In the genomic region with DNA sequence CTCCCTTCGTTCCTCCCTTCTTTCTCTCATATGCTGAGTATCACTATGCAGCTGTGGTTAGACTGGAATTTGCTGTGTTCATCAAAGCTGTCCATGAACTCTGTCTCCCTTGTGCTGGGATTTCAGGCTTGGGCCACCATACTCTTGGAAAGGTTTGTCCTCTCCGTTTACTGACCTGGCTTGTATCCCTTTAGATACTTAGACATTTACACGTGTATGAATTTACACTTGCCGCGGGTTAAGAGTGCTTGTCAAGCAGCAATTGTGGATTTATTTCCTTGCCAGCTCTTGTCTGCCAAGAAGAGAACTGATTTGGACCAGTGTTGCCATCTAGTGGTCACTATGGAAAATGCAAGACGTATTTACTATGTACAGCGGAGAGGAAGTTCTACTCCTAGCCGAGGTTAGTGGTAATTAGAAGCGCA, we compare ENCODE assay signal across 8 mouse cellular contexts.
DNase-seq lines count a peak whose midpoint lies in the region; ATAC-seq lines count a peak whose summit lies in the region.

No protein-coding gene starts in this region.

- H3K4me2 ChIP-seq in embryonic facial prominence, embryonic 13.5 days = peak overlapping the region; percentile 50
- H3K4me2 ChIP-seq in limb, embryonic 12.5 days = 0 out of 2 replicates have a peak overlapping the region, but pooled peaks have one; percentile 6
- peak overlapping the region; percentile 27; the same call in 1 of the 2 replicates for H3K4me2 ChIP-seq in midbrain, embryonic 14.5 days (ENCODE audit: low read length)

- peak; percentile 62 for DNase-seq in 3134 (ENCODE audit: extremely low read depth, insufficient read length, low spot score)
- peak; percentile 18 for DNase-seq in adrenal gland, adult 8-10 months
- DNase-seq in heart, adult 9 months (ENCODE audit: low spot score in 2 of 2) = peak; percentile 58 to 85
- DNase-seq in kidney, adult 9 months = peak; percentile 91
- DNase-seq in midbrain, embryonic 14.5 days = peak; percentile 91
- peak; percentile 31 for DNase-seq in spleen, adult 12 weeks (ENCODE audit: low spot score)

- H3K27ac ChIP-seq in embryonic facial prominence, embryonic 13.5 days = no peak overlapping the region
- H3K27ac ChIP-seq in limb, embryonic 12.5 days = no peak overlapping the region
- H3K27ac ChIP-seq in midbrain, embryonic 14.5 days (replicated peaks; ENCODE audit: low read depth, low read length) = no peak overlapping the region

- peak; percentile 57 for ATAC-seq in embryonic facial prominence, embryonic 13.5 days (ENCODE audit: insufficient number of reproducible peaks, insufficient read depth, low FRiP score, low TSS enrichment, low read depth)
- ATAC-seq in limb, embryonic 12.5 days (ENCODE audit: insufficient number of reproducible peaks, insufficient read depth, low FRiP score, low TSS enrichment, low read depth) = peak; percentile 68; the same call in 1 of the 2 replicates
- peak; percentile 80; the same call in 1 of the 2 replicates for ATAC-seq in midbrain, embryonic 14.5 days (ENCODE audit: low FRiP score, low TSS enrichment)

- H3K9me3 ChIP-seq in embryonic facial prominence, embryonic 13.5 days = no peaks in the 10 kb centered on the region
- no peaks in the 10 kb centered on the region for H3K9me3 ChIP-seq in limb, embryonic 12.5 days
- no peaks in the 10 kb centered on the region for H3K9me3 ChIP-seq in midbrain, embryonic 14.5 days (ENCODE audit: control insufficient read depth, low read length)

- H3K4me1 ChIP-seq in embryonic facial prominence, embryonic 13.5 days = peaks cover 4% of the 10 kb centered on the region; the same call in 1 of the 2 replicates
- no peaks in the 10 kb centered on the region for H3K4me1 ChIP-seq in limb, embryonic 12.5 days (replicated peaks)
- H3K4me1 ChIP-seq in midbrain, embryonic 14.5 days (ENCODE audit: control insufficient read depth, insufficient read depth, low read length) = no peaks in the 10 kb centered on the region

- no peaks in the 10 kb centered on the region for H3K36me3 ChIP-seq in embryonic facial prominence, embryonic 13.5 days
- H3K36me3 ChIP-seq in limb, embryonic 12.5 days = no peaks in the 10 kb centered on the region
- no peaks in the 10 kb centered on the region for H3K36me3 ChIP-seq in midbrain, embryonic 14.5 days (ENCODE audit: control insufficient read depth, insufficient read depth, low read length)

- WGBS in embryonic facial prominence, embryonic 13.5 days = 7% methylated on average over 9 of the region's 9 CpGs
- 10% methylated on average over 9 of the region's 9 CpGs for WGBS in limb, embryonic 12.5 days
- WGBS in midbrain, embryonic 14.5 days = 15% methylated on average over 9 of the region's 9 CpGs

- H3K9ac ChIP-seq in embryonic facial prominence, embryonic 13.5 days = no peak overlapping the region
- H3K9ac ChIP-seq in limb, embryonic 12.5 days (replicated peaks) = no peak overlapping the region
- H3K9ac ChIP-seq in midbrain, embryonic 14.5 days (replicated peaks; ENCODE audit: low read length) = no peak overlapping the region

- H3K27me3 ChIP-seq in embryonic facial prominence, embryonic 13.5 days = no peaks in the 10 kb centered on the region
- no peaks in the 10 kb centered on the region for H3K27me3 ChIP-seq in limb, embryonic 12.5 days
- no peaks in the 10 kb centered on the region for H3K27me3 ChIP-seq in midbrain, embryonic 14.5 days (ENCODE audit: control insufficient read depth, insufficient read depth, low read length)

- no peak overlapping the region for H3K4me3 ChIP-seq in embryonic facial prominence, embryonic 13.5 days
- no peak overlapping the region for H3K4me3 ChIP-seq in limb, embryonic 12.5 days (replicated peaks)
- H3K4me3 ChIP-seq in midbrain, embryonic 14.5 days (replicated peaks; ENCODE audit: low read depth, low read length) = no peak overlapping the region

Comparison
In these comparisons a context has a peak if more than half of its experiments do, and no peak if none do; other contexts are left out.
1. DNase-seq: peak in every context shown above with its lines; median percentile 91 in kidney, adult 9 months; 91 in midbrain, embryonic 14.5 days; 72 in heart, adult 9 months; 62 in 3134; 31 in spleen, adult 12 weeks; 18 in adrenal gland, adult 8-10 months.